Mouse (Mus musculus): ENCODE results near the gene Ifi35.
"Not testable (repeated sequence)": the region's sequence is repeated elsewhere in the genome, so short reads cannot be mapped to it uniquely, and the experiment has no call there.

Ifi35 gene

GRCm38 (mm10) chr11:101448274-101448746 is at the start of gene Ifi35:
TSS of gene Ifi35 (plus strand) at chr11:101448407.
- peak; percentile 98 for DNase-seq (ENCODE audit: low read depth, low spot score)

- DNase-seq (ENCODE audit: low read depth, low spot score): peak; percentile 90
Observed at GRCm38 (mm10) chr11:101415306-101415705, 32.9 kb upstream of the Ifi35 start.

GRCm38 (mm10) chr11:101416433-101417100 is 31.6 kb upstream of the Ifi35 start:
- DNase-seq (ENCODE audit: low read depth, low spot score): peak; percentile 84

- DNase-seq (ENCODE audit: low read depth, low spot score): peak; percentile 77
Observed at GRCm38 (mm10) chr11:101417101-101417855, 30.9 kb upstream of the Ifi35 start, which contains the start of gene Aarsd1. TSS of gene Aarsd1 (minus strand) at chr11:101417615.

GRCm38 (mm10) chr11:101418991-101419390 is 29.2 kb upstream of the Ifi35 start:
- DNase-seq (ENCODE audit: low read depth, low spot score): no peak

GRCm38 (mm10) chr11:101419610-101420009 is 28.6 kb upstream of the Ifi35 start:
- no peak for DNase-seq (ENCODE audit: low read depth, low spot score)

GRCm38 (mm10) chr11:101420148-101420547 is 28.1 kb upstream of the Ifi35 start:
- no peak for DNase-seq (ENCODE audit: low read depth, low spot score)

GRCm38 (mm10) chr11:101424105-101424851 is 23.9 kb upstream of the Ifi35 start, which contains the start of gene Gm27029:
TSS of gene Gm27029 (minus strand) at chr11:101424796.
- no peak for DNase-seq (ENCODE audit: low read depth, low spot score)

- DNase-seq (ENCODE audit: low read depth, low spot score): peak; percentile 98
Observed at GRCm38 (mm10) chr11:101424925-101425813, 23.0 kb upstream of the Ifi35 start, which contains the start of the genes Rundc1 and Ptges3l. TSS of gene Rundc1 (plus strand) at chr11:101425085. TSS of gene Ptges3l (minus strand) at chr11:101425333.

- no peak for DNase-seq (ENCODE audit: low read depth, low spot score)
Observed at GRCm38 (mm10) chr11:101426165-101426564, 22.0 kb upstream of the Ifi35 start.

GRCm38 (mm10) chr11:101431327-101431726 is 16.9 kb upstream of the Ifi35 start:
- DNase-seq (ENCODE audit: low read depth, low spot score): no peak

GRCm38 (mm10) chr11:101433396-101433795 is 14.8 kb upstream of the Ifi35 start:
- DNase-seq (ENCODE audit: low read depth, low spot score): no peak

GRCm38 (mm10) chr11:101435831-101436230 is 12.4 kb upstream of the Ifi35 start:
- no peak for DNase-seq (ENCODE audit: low read depth, low spot score)

- DNase-seq (ENCODE audit: low read depth, low spot score): no peak
Observed at GRCm38 (mm10) chr11:101436916-101437315, 11.3 kb upstream of the Ifi35 start.

GRCm38 (mm10) chr11:101438006-101438405 is 10.2 kb upstream of the Ifi35 start:
- not testable (repeated sequence) for DNase-seq (ENCODE audit: low read depth, low spot score)

- not testable (repeated sequence) for DNase-seq (ENCODE audit: low read depth, low spot score)
Observed at GRCm38 (mm10) chr11:101441450-101442126, 6.6 kb upstream of the Ifi35 start.

GRCm38 (mm10) chr11:101442127-101442693 is 6.0 kb upstream of the Ifi35 start, which contains the start of gene Rpl27:
TSS of gene Rpl27 (plus strand) at chr11:101442298.
- DNase-seq (ENCODE audit: low read depth, low spot score): peak; percentile 100

GRCm38 (mm10) chr11:101442760-101443159 is 5.4 kb upstream of the Ifi35 start:
- peak; percentile 42 for DNase-seq (ENCODE audit: low read depth, low spot score)

GRCm38 (mm10) chr11:101446319-101446718 is 1.9 kb upstream of the Ifi35 start:
- peak; percentile 50 for DNase-seq (ENCODE audit: low read depth, low spot score)

- not testable (repeated sequence) for DNase-seq (ENCODE audit: low read depth, low spot score)
Observed at GRCm38 (mm10) chr11:101446860-101447259, 1.3 kb upstream of the Ifi35 start.

All from 3T3-L1 (cell line).